Comparison of ENCODE assay signal across 26 mouse cellular contexts in the genomic region with DNA sequence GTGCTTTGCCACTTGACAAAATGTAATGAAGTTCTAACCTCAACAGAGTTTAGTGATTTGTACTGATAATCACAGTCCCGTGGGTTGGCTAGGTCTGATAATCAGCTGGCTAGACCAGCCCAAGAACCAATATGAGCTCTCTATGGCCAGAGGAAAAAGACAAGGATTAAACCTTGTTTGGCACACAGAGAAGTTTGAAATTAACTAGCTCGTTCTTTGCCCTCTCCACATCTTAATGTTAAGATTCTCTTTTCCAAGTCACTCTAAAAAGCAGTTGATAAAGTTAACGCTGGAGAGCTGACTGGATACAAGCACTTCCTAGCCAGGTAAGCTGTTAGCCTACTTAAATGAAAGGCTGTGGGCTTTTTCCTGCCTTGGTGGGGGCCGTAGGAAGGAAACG.
"Had no signal": no experiment of that assay in that cellular context is flagged by ENCODE, and none has a peak within 500 bp of the region (broad histone marks: within the 10 kb centered on the region; RNA-seq: fewer than 3 reads in every experiment).

No protein-coding gene starts in this region.

- H3K4me3 ChIP-seq: embryonic facial prominence, embryonic 10.5 days; embryonic facial prominence, embryonic 12.5 days; embryonic facial prominence, embryonic 13.5 days; embryonic facial prominence, embryonic 15.5 days; erythroblast, embryonic 14.5 days; forebrain, embryonic 10.5 days; forebrain, embryonic 12.5 days; forebrain, embryonic 13.5 days; forebrain, embryonic 15.5 days; gastrocnemius, adult 2 months; heart, adult 2 months had no signal

- H3K27me3 ChIP-seq: embryonic facial prominence, embryonic 12.5 days; embryonic facial prominence, embryonic 13.5 days; embryonic facial prominence, embryonic 15.5 days; forebrain, embryonic 12.5 days; forebrain, embryonic 13.5 days; forebrain, embryonic 15.5 days had no signal

- H3K27ac ChIP-seq: embryonic facial prominence, embryonic 10.5 days; embryonic facial prominence, embryonic 12.5 days; embryonic facial prominence, embryonic 13.5 days; embryonic facial prominence, embryonic 15.5 days; forebrain, embryonic 10.5 days; forebrain, embryonic 12.5 days; forebrain, embryonic 13.5 days; forebrain, embryonic 15.5 days; gastrocnemius, adult 2 months; heart, adult 2 months had no signal

- DNase-seq: cerebellum, adult 2 months; cerebellum, adult 8-10 months; cerebellum, adult 9-10 months; cerebellum, adult 9-11 months; cerebellum, postnatal 10 days; cerebellum, postnatal 14 days; cerebellum, postnatal 25 days; cerebellum, postnatal 36 days; embryo, embryonic 11 days; forebrain, postnatal 0 days; gastrocnemius, adult 2 months; gastrocnemius, postnatal 10 days; gastrocnemius, postnatal 14 days; gastrocnemius, postnatal 25 days; gastrocnemius, postnatal 36 days; heart, adult 18-20 months; heart, adult 2 months had no signal

- H3K4me1 ChIP-seq: embryonic facial prominence, embryonic 12.5 days; forebrain, embryonic 10.5 days; forebrain, embryonic 12.5 days; forebrain, embryonic 13.5 days; forebrain, embryonic 15.5 days had no signal
